Mouse (Mus musculus) midbrain, embryonic 11.5 days (tissue): ENCODE measurements around the gene Erbb2. TPM values are rescaled to one million over a fixed set of nuclear protein-coding genes. Genes with fewer than 3 reads are reported as not detected.
A peak's percentile ranks its signal among the peaks of the same experiment; 100 is the strongest.

Source experiments
- ATAC-seq: fragments of 200-750 bp; cut with Nextera tagmentation; 2 replicates; pipeline ENCODE4 v1.8.0; 2017; ENCODE audit warnings: moderate TSS enrichment, moderate library complexity; ENCODE audit not compliant: low FRiP score
- DNase-seq: peaks from one replicate; pipeline ENCODE4 v3.0.0; 2015; ENCODE audit warnings: low spot score; ENCODE audit errors: missing footprints
- H3K27ac ChIP-seq: fragments of 300-500 bp; sonication (generic); 2 replicates; pipeline ENCODE4 v1.5.1; 2014; ENCODE audit warnings: low read depth, low read length
- H3K27me3 ChIP-seq: fragments of 300-500 bp; sonication (generic); 2 replicates; pipeline ENCODE4 v1.6.1; 2014; ENCODE audit warnings: mild to moderate bottlenecking, low read length, moderate library complexity, mixed read lengths; ENCODE audit not compliant: control insufficient read depth, insufficient read depth
- H3K36me3 ChIP-seq: fragments of 300-500 bp; sonication (generic); 2 replicates; pipeline ENCODE4 v1.6.1; 2014; ENCODE audit warnings: mild to moderate bottlenecking, low read length, moderate library complexity, mixed read lengths; ENCODE audit not compliant: control insufficient read depth, insufficient read depth
- H3K4me1 ChIP-seq: fragments of 300-500 bp; sonication (generic); 2 replicates; pipeline ENCODE4 v1.6.1; 2014; ENCODE audit warnings: low read length; ENCODE audit not compliant: control insufficient read depth, insufficient read depth
- H3K4me2 ChIP-seq: fragments of 300-500 bp; sonication (generic); 2 replicates; pipeline ENCODE4 v1.6.1; 2014; ENCODE audit warnings: mild to moderate bottlenecking, moderate library complexity
- H3K4me3 ChIP-seq: fragments of 300-500 bp; sonication (generic); 2 replicates; pipeline ENCODE4 v1.5.1; 2014; ENCODE audit warnings: low read depth, low read length
- H3K9ac ChIP-seq: fragments of 300-500 bp; sonication (generic); 2 replicates; pipeline ENCODE4 v1.6.1; 2014; ENCODE audit warnings: low read length
- H3K9me3 ChIP-seq: fragments of 300-500 bp; sonication (generic); 2 replicates; pipeline ENCODE4 v1.6.1; 2016; ENCODE audit warnings: low read length; ENCODE audit not compliant: control insufficient read depth
- WGBS: fragments of 180-500 bp; shearing (Covaris S2); extraction: QIAGEN DNeasy Blood & Tissue Kit; methylation state at CpG from one replicate; pipeline ENCODE4 v1.1.7; 2014; 5-methylcytosine and 5-hydroxymethylcytosine counted together
- polyA plus RNA-seq: library from polyadenylated mRNA; unstranded; fragments of >200 nt; fragmentation: Nextera tagmentation; extraction: Ambion mirVana; gene quantifications from 2 replicates; pipeline ENCODE4 v1.2.1, GENCODE M21; 2014

Gene Erbb2
- polyA plus RNA-seq, 1 experiment from 2014 or later, result 14.8 TPM

GRCm38 (mm10) chr11:98383261-98384030, 28.8 kb upstream of the Erbb2 start, which contains the start of gene Tcap:
TSS of gene Tcap (plus strand) at chr11:98383811.
- Histone ChIP-seq H3K4me1 (no peaks in the 10 kb centered on the region), H3K27me3 (peaks cover 23% of the 10 kb centered on the region), H3K36me3 (peaks cover 9% of the 10 kb centered on the region), H3K4me2 (no peak within 1 kb of the TSS), H3K9ac (no peak within 1 kb of the TSS), H3K4me3 (no peak within 1 kb of the TSS), H3K27ac (no peak within 1 kb of the TSS), H3K9me3 (no peaks in the 10 kb centered on the region)
- ATAC-seq, result no peak
- DNase-seq, result peak; percentile 73
- WGBS, result 63% methylated on average over 14 of the region's 14 CpGs

- Histone ChIP-seq H3K27ac (no peak overlapping the region), H3K4me2 (no peak overlapping the region), H3K9me3 (no peaks in the 10 kb centered on the region), H3K4me1 (no peaks in the 10 kb centered on the region), H3K27me3 (peaks cover 23% of the 10 kb centered on the region), H3K4me3 (no peak overlapping the region), H3K9ac (no peak overlapping the region), H3K36me3 (peaks cover 8% of the 10 kb centered on the region; the same call in 1 of the 2 replicates)
- DNase-seq, result peak; percentile 64
- no peak for ATAC-seq
- WGBS, result 67% methylated on average over 20 of the region's 20 CpGs
Measured at GRCm38 (mm10) chr11:98384216-98384615, 28.1 kb upstream of the Erbb2 start.

- Histone ChIP-seq H3K4me1 (no peaks in the 10 kb centered on the region), H3K4me3 (no peak overlapping the region), H3K4me2 (no peak overlapping the region), H3K36me3 (peaks cover 7% of the 10 kb centered on the region; the same call in 1 of the 2 replicates), H3K9ac (no peak overlapping the region), H3K27me3 (peaks cover 23% of the 10 kb centered on the region), H3K9me3 (no peaks in the 10 kb centered on the region), H3K27ac (no peak overlapping the region)
- ATAC-seq, result no peak
- DNase-seq, result peak; percentile 74
- 77% methylated on average over 8 of the region's 8 CpGs for WGBS
Measured at GRCm38 (mm10) chr11:98384721-98385637, 27.3 kb upstream of the Erbb2 start.

GRCm38 (mm10) chr11:98385638-98386585, 26.4 kb upstream of the Erbb2 start, which contains the start of gene Pnmt:
TSS of gene Pnmt (plus strand) at chr11:98386450.
- Histone ChIP-seq H3K9me3 (no peaks in the 10 kb centered on the region), H3K4me2 (no peak within 1 kb of the TSS), H3K27me3 (peaks cover 23% of the 10 kb centered on the region), H3K27ac (no peak within 1 kb of the TSS), H3K36me3 (0 out of 2 replicates have a peak, but pooled peaks cover 1% of the 10 kb centered on the region), H3K4me3 (no peak within 1 kb of the TSS), H3K9ac (no peak within 1 kb of the TSS), H3K4me1 (no peaks in the 10 kb centered on the region)
- DNase-seq (peak; percentile 51), ATAC-seq (no peak)
- WGBS, result 56% methylated on average over 25 of the region's 25 CpGs

GRCm38 (mm10) chr11:98386596-98386995, 25.7 kb upstream of the Erbb2 start:
- peaks cover 23% of the 10 kb centered on the region for H3K27me3 ChIP-seq
- ATAC-seq, result no peak

GRCm38 (mm10) chr11:98387056-98387577, 25.2 kb upstream of the Erbb2 start:
- 60% methylated on average over 14 of the region's 14 CpGs for WGBS
- ATAC-seq (no peak), DNase-seq (peak; percentile 75)
- Histone ChIP-seq H3K27me3 (peaks cover 23% of the 10 kb centered on the region), H3K9me3 (no peaks in the 10 kb centered on the region), H3K27ac (no peak overlapping the region), H3K36me3 (no peaks in the 10 kb centered on the region), H3K4me2 (no peak overlapping the region), H3K4me3 (no peak overlapping the region), H3K4me1 (no peaks in the 10 kb centered on the region), H3K9ac (no peak overlapping the region)

More at GRCm38 (mm10) chr11:98386596-98386995, 25.7 kb upstream of the Erbb2 start:
- DNase-seq, result peak; percentile 81
- no peak overlapping the region for H3K4me3 ChIP-seq
- H3K36me3 ChIP-seq, result no peaks in the 10 kb centered on the region
- H3K4me1 ChIP-seq, result no peaks in the 10 kb centered on the region
- no peak overlapping the region for H3K9ac ChIP-seq
- H3K27ac ChIP-seq, result no peak overlapping the region
- no peaks in the 10 kb centered on the region for H3K9me3 ChIP-seq
- WGBS, result 17% methylated on average over 24 of the region's 24 CpGs
- no peak overlapping the region for H3K4me2 ChIP-seq

- DNase-seq, result no peak
- H3K4me1 ChIP-seq, result no peaks in the 10 kb centered on the region
- no peak overlapping the region for H3K9ac ChIP-seq
- WGBS, result 72% methylated on average over 10 of the region's 10 CpGs
- ATAC-seq, result no peak
- H3K4me2 ChIP-seq, result no peak overlapping the region
- no peaks in the 10 kb centered on the region for H3K36me3 ChIP-seq
- no peak overlapping the region for H3K4me3 ChIP-seq
- no peaks in the 10 kb centered on the region for H3K9me3 ChIP-seq
- H3K27me3 ChIP-seq, result peaks cover 23% of the 10 kb centered on the region
- no peak overlapping the region for H3K27ac ChIP-seq
Measured at GRCm38 (mm10) chr11:98388282-98388681, 24.0 kb upstream of the Erbb2 start.

- H3K36me3 ChIP-seq, result no peaks in the 10 kb centered on the region
- ATAC-seq (no peak), DNase-seq (peak; percentile 86)
- no peaks in the 10 kb centered on the region for H3K4me1 ChIP-seq
- no peak overlapping the region for H3K9ac ChIP-seq
- H3K27ac ChIP-seq, result no peak overlapping the region
- no peak overlapping the region for H3K4me3 ChIP-seq
- H3K27me3 ChIP-seq, result peaks cover 23% of the 10 kb centered on the region
- no peak overlapping the region for H3K4me2 ChIP-seq
- no peaks in the 10 kb centered on the region for H3K9me3 ChIP-seq
- WGBS, result 23% methylated on average over 9 of the region's 9 CpGs
Measured at GRCm38 (mm10) chr11:98389221-98389780, 23.0 kb upstream of the Erbb2 start.
